Mouse (Mus musculus): ENCODE measurements around the gene Mapk12. TPM values are rescaled to one million over a fixed set of nuclear protein-coding genes. Genes with fewer than 3 reads are reported as not detected.
A peak's percentile ranks its signal among the peaks of the same experiment; 100 is the strongest.

Mapk12 gene
- polyA plus RNA-seq, 1 experiment from 2014 or later: 1.5 TPM

DNA sequence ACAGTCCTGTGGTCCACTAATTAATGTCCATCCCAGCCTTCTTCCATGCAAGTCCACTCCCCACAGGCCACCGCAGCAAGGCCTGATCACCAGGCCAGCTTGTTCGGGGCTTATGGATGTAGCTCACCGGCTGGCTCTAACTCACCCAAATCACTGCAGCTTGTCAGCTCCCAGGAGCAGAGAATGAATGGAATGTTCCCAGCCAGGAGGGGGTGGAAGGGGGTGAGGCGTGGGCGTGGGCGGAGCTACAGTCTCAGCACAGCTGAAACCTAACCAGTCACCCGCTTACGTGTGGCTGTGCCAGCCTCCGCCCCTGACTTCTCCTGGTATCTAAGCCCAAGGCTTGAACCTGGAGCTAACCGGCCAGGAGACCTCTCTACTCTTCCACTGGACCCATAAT, 28.9 kb upstream of the Mapk12 start:
- H3K4me3 ChIP-seq (replicated peaks): no peak overlapping the region
- ATAC-seq (ENCODE audit: low read depth) (no peak), DNase-seq (no peak)
- no peak overlapping the region for H3K9ac ChIP-seq
- H3K27me3 ChIP-seq: peaks cover 36% of the 10 kb centered on the region
- peak overlapping the region; percentile 12; the same call in 1 of the 2 replicates for H3K4me2 ChIP-seq
- peaks cover 59% of the 10 kb centered on the region for H3K4me1 ChIP-seq (replicated peaks)
- WGBS (ENCODE audit: insufficient replicate concordance): 51% methylated on average over 10 of the region's 10 CpGs
- H3K36me3 ChIP-seq: peaks cover 33% of the 10 kb centered on the region
- peak overlapping the region; percentile 69; the same call in 1 of the 2 replicates for H3K27ac ChIP-seq
- no peaks in the 10 kb centered on the region for H3K9me3 ChIP-seq (replicated peaks)

- no peak overlapping the region for H3K27ac ChIP-seq
- no peak for ATAC-seq (ENCODE audit: low read depth)
- no peak for DNase-seq
- H3K9me3 ChIP-seq (replicated peaks): no peaks in the 10 kb centered on the region
- peaks cover 31% of the 10 kb centered on the region for H3K27me3 ChIP-seq
- peaks cover 54% of the 10 kb centered on the region for H3K4me1 ChIP-seq (replicated peaks)
- no peak overlapping the region for H3K4me2 ChIP-seq
- WGBS (ENCODE audit: insufficient replicate concordance): 74% methylated on average over 10 of the region's 10 CpGs
- no peak overlapping the region for H3K4me3 ChIP-seq (replicated peaks)
- H3K9ac ChIP-seq: no peak overlapping the region
- peaks cover 38% of the 10 kb centered on the region for H3K36me3 ChIP-seq
These were observed 28.4 kb upstream of the Mapk12 start for GRCm38 (mm10) chr15:89168922-89169321.

- WGBS (ENCODE audit: insufficient replicate concordance): 82% methylated on average over 12 of the region's 12 CpGs
- no peaks in the 10 kb centered on the region for H3K9me3 ChIP-seq (replicated peaks)
These were observed 25.0 kb upstream of the Mapk12 start for GRCm38 (mm10) chr15:89165478-89165877.

GRCm38 (mm10) chr15:89161397-89161796, 20.9 kb upstream of the Mapk12 start:
- no peak overlapping the region for H3K4me2 ChIP-seq
- H3K36me3 ChIP-seq: peaks cover 98% of the 10 kb centered on the region
- H3K27me3 ChIP-seq: no peaks in the 10 kb centered on the region
- no peaks in the 10 kb centered on the region for H3K9me3 ChIP-seq (replicated peaks)
- no peak for DNase-seq
- no peak overlapping the region for H3K4me3 ChIP-seq (replicated peaks)
- H3K9ac ChIP-seq: no peak overlapping the region
- H3K4me1 ChIP-seq (replicated peaks): no peaks in the 10 kb centered on the region
- no peak for ATAC-seq (ENCODE audit: low read depth)
- WGBS (ENCODE audit: insufficient replicate concordance): 58% methylated on average over 9 of the region's 9 CpGs
- H3K27ac ChIP-seq: no peak overlapping the region

More at GRCm38 (mm10) chr15:89165478-89165877, 25.0 kb upstream of the Mapk12 start:
- ATAC-seq (ENCODE audit: low read depth) (no peak), DNase-seq (no peak)
- H3K27me3 ChIP-seq: 0 out of 2 replicates have a peak, but pooled peaks cover 2% of the 10 kb centered on the region
- no peak overlapping the region for H3K27ac ChIP-seq
- H3K9ac ChIP-seq: no peak overlapping the region
- H3K36me3 ChIP-seq: peaks cover 73% of the 10 kb centered on the region
- H3K4me2 ChIP-seq: no peak overlapping the region
- H3K4me1 ChIP-seq (replicated peaks): peaks cover 19% of the 10 kb centered on the region
- no peak overlapping the region for H3K4me3 ChIP-seq (replicated peaks)

DNA sequence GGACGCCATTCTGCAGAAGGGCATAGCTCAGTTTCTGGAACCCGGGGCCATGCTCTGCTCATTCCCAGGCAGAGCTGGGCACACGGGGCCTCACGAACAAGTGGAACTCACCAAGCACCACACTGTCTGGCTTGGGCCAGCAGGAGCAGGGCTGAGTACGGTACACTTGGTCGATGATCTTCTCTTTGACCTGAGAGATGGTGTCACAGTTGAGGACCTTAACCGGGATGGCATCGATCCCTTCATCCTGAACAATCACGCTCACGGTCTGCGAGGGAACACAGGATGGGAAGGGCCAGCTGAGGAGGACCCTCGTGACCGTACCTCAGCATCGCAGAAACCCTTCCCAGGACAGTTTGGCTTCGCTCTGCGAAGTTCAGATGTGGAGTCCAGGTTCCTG, 18.0 kb upstream of the Mapk12 start:
- no peak overlapping the region for H3K4me2 ChIP-seq
- 85% methylated on average over 16 of the region's 16 CpGs for WGBS (ENCODE audit: insufficient replicate concordance)
- H3K9me3 ChIP-seq (replicated peaks): no peaks in the 10 kb centered on the region
- peaks cover 79% of the 10 kb centered on the region for H3K36me3 ChIP-seq
- ATAC-seq (ENCODE audit: low read depth): peak; percentile 30; the same call in 1 of the 2 replicates
- no peak overlapping the region for H3K4me3 ChIP-seq (replicated peaks)
- no peaks in the 10 kb centered on the region for H3K27me3 ChIP-seq
- no peak for DNase-seq
- H3K9ac ChIP-seq: no peak overlapping the region
- H3K4me1 ChIP-seq (replicated peaks): no peaks in the 10 kb centered on the region
- no peak overlapping the region for H3K27ac ChIP-seq

GRCm38 (mm10) chr15:89157954-89158353, 17.5 kb upstream of the Mapk12 start:
- Histone ChIP-seq H3K27ac (no peak overlapping the region), H3K9ac (no peak overlapping the region), H3K27me3 (no peaks in the 10 kb centered on the region), H3K4me1 (replicated peaks) (no peaks in the 10 kb centered on the region), H3K36me3 (peaks cover 74% of the 10 kb centered on the region), H3K4me3 (replicated peaks) (no peak overlapping the region), H3K9me3 (replicated peaks) (no peaks in the 10 kb centered on the region), H3K4me2 (no peak overlapping the region)
- WGBS (ENCODE audit: insufficient replicate concordance): 49% methylated on average over 7 of the region's 7 CpGs
- peak; percentile 40 for DNase-seq
- peak; percentile 22; the same call in 1 of the 2 replicates for ATAC-seq (ENCODE audit: low read depth)

DNA sequence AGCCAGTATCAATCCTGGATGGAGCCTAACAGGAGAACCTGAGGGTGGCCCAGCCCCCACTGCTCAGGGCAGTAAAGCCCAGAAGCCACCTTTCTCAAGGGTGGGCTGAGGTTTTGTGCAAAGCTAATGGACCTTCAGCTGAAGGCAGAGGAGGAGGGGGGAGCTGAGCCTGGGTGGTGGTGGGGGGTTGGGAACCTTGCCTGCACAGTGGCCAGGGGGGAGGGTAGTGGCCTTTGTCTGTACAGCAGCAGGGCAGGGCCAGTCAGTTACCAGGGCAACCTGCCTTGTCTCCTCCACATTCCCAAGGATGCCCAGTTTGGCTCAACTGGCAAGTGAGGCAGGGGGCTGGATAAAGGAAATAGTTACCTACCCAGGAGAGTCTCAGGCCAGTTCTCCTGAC, 11.8 kb upstream of the Mapk12 start:
- H3K4me1 ChIP-seq (replicated peaks): peaks cover 19% of the 10 kb centered on the region
- H3K9ac ChIP-seq: no peak overlapping the region
- peaks cover 37% of the 10 kb centered on the region for H3K27me3 ChIP-seq

DNA sequence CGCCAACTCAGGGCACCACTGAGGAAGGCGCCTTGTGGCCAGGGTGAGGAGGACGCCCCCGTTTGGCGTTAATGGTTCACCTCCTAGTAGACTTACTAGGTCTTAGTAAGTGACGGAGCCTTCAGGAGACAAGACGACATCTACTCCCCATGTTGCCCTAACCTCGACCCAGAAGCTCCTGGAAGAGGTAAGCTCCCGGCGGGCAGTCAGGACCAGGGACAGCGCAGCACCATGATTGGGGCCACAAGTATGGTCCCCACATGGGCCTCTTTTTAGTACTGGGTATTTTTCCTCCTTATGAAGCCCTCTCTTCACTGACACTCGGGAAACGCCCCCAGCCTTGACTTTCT, 9.5 kb upstream of the Mapk12 start:
- Histone ChIP-seq H3K27ac (no peak overlapping the region), H3K27me3 (peaks cover 60% of the 10 kb centered on the region), H3K36me3 (no peaks in the 10 kb centered on the region), H3K4me1 (replicated peaks) (peaks cover 30% of the 10 kb centered on the region), H3K9me3 (replicated peaks) (no peaks in the 10 kb centered on the region), H3K4me2 (peak overlapping the region; percentile 79), H3K4me3 (replicated peaks) (peak overlapping the region; percentile 62), H3K9ac (no peak overlapping the region)
- DNase-seq (peak; percentile 34), ATAC-seq (ENCODE audit: low read depth) (peak; percentile 6; the same call in 1 of the 2 replicates)
- 2% methylated on average over 13 of the region's 13 CpGs for WGBS (ENCODE audit: insufficient replicate concordance)

More for the DNA sequence above, 11.8 kb upstream of the Mapk12 start:
- Histone ChIP-seq H3K36me3 (peaks cover 20% of the 10 kb centered on the region), H3K4me2 (no peak overlapping the region), H3K4me3 (replicated peaks) (no peak overlapping the region), H3K27ac (no peak overlapping the region), H3K9me3 (replicated peaks) (no peaks in the 10 kb centered on the region)
- no peak for DNase-seq
- ATAC-seq (ENCODE audit: low read depth): no peak

DNA sequence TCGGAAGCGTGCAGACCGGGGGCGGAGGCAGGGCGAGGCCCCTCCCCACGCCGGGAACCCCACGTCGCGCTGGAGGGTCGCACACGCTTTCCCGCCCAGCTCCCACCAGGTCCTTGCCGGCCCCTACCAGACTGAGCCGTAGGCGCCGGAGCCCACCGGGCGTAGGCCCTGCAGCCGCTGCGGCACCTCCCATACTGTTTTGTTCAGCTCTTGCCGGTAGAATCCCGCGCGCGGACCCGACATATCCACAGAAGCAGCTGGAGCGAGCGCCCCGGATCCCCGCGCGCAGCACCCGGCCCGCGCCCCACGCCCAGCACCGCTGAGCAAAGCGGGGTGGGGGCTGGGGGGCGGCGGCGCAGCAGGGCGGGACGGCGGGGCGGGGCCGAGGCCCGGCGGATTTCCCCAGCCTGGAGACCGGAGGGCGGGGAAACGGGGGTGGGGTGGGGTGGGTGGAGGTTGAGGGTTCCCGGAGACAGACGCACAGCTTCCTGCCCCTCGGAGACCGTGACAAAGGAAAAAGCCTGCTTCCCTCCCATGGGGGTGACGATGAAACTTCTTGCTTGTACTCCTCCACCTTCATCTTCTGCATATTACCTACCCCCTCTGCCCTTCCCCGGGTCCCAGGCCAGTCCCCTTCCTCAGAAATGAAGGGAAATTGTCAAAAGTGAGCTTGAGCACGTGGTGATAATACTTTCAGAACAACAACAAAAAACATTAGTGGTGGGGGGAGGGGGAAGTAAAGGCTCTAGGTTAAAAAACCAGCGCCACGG, 9.0 kb upstream of the Mapk12 start, which contains the start of gene Mapk11:
Gene Mapk11, minus strand, starts transcription at position 358 of the 770 bp plus-strand sequence.
- H3K36me3 ChIP-seq: no peaks in the 10 kb centered on the region
- no peaks in the 10 kb centered on the region for H3K9me3 ChIP-seq (replicated peaks)
- peak within 1 kb of the TSS; percentile 61 for H3K9ac ChIP-seq
- peaks cover 30% of the 10 kb centered on the region for H3K4me1 ChIP-seq (replicated peaks)
- ATAC-seq (ENCODE audit: low read depth) (peak; percentile 50), DNase-seq (no peak)
- peak within 1 kb of the TSS; percentile 79 for H3K4me2 ChIP-seq
- peaks cover 66% of the 10 kb centered on the region for H3K27me3 ChIP-seq
- under 1% methylated on average over 60 of the region's 61 CpGs for WGBS (ENCODE audit: insufficient replicate concordance)
- peak within 1 kb of the TSS; percentile 62 for H3K4me3 ChIP-seq (replicated peaks)
- no peak within 1 kb of the TSS for H3K27ac ChIP-seq

GRCm38 (mm10) chr15:89148496-89149270, 8.2 kb upstream of the Mapk12 start:
- H3K27me3 ChIP-seq: peaks cover 73% of the 10 kb centered on the region
- WGBS (ENCODE audit: insufficient replicate concordance): 7% methylated on average over 25 of the region's 25 CpGs
- no peaks in the 10 kb centered on the region for H3K9me3 ChIP-seq (replicated peaks)
- peak overlapping the region; percentile 79 for H3K4me2 ChIP-seq
- peak overlapping the region; percentile 61 for H3K9ac ChIP-seq
- H3K4me3 ChIP-seq (replicated peaks): peak overlapping the region; percentile 62
- H3K4me1 ChIP-seq (replicated peaks): peaks cover 30% of the 10 kb centered on the region
- H3K27ac ChIP-seq: no peak overlapping the region
- DNase-seq (no peak), ATAC-seq (ENCODE audit: low read depth) (no peak)
- H3K36me3 ChIP-seq: no peaks in the 10 kb centered on the region

- H3K9me3 ChIP-seq (replicated peaks): no peaks in the 10 kb centered on the region
- H3K4me1 ChIP-seq (replicated peaks): peaks cover 30% of the 10 kb centered on the region
- ATAC-seq (ENCODE audit: low read depth) (no peak), DNase-seq (no peak)
- no peak overlapping the region for H3K27ac ChIP-seq
- no peak overlapping the region for H3K4me2 ChIP-seq
- H3K9ac ChIP-seq: no peak overlapping the region
- 45% methylated on average over 4 of the region's 4 CpGs for WGBS (ENCODE audit: insufficient replicate concordance)
- H3K27me3 ChIP-seq: peaks cover 81% of the 10 kb centered on the region
- H3K4me3 ChIP-seq (replicated peaks): no peak overlapping the region
- H3K36me3 ChIP-seq: no peaks in the 10 kb centered on the region
These were observed 7.4 kb upstream of the Mapk12 start for GRCm38 (mm10) chr15:89147895-89148294.

Data from liver, embryonic 13.5 days (tissue).